Mouse (Mus musculus) regulatory T cell (primary cell): Measurements from ENCODE around the gene Pecam1.

Source experiments
- in situ Hi-C: fragments of 300-600 bp; cut with MboI, MseI; formaldehyde crosslinking; loops from one replicate; pipeline ENCODE4 v1.15.1; 2025; ENCODE audit warnings: high pct_unique_total_duplicates

The Pecam1 gene

DNA sequence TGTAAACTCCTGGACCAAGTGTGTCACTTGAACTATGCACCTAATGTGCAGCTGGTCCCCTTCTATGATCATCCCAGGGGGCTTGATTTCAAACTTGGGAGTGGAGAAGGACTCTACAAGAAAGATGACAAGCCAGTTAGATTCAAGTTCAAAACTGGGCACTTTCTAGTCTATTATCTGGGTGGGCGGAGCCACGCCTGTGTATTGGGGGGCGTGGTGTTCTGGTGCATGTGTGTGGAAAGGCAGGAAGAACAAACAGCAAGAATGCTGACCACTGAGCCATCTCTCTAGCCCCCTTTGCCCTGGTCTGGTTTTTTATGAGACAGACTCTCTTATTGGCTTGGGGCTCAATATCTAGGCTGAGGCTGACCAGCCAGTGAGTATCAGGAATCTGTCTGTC is 54.5 kb downstream of the Pecam1 start:
- in situ Hi-C loops, result no loop called here

DNA sequence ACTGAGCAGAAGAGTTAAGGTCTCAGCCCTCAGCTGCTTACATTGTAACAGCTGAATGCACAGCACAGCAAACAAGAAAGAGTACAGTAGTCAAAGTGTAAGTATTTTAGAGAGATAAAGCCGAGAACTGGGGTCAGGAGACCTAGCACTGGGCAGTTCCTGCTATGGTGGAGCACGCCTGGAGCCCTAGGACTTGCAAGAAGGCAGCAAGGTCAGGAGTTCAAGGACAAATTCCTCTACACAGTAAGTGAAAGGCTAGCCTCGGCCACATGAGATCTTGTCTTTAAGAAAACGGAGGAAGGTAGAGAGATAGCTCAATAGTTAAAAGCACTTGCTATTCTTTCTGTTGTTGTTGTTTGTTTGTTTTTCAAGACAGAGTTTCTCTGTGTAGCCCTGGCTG is 57.5 kb downstream of the Pecam1 start:
- in situ Hi-C loops, result no loop called here

DNA sequence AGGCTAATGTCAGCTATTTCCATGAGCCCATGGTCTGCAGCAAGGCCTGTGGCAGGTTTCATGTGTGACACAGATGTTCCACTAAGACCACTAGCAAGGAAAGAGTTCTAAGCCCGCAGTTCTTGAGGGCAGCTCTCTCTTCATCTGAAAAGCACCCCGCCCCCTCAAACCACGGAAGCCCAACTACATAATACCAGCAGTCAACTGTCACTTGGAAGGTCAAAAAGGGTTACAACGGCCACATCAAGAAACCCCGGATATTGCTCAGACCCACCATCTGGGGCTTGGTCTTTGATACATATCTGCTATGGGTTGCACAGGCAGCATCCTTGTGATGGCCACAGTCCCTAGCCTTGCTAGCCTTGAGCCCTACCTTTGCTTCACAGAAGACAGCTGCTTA is 62.1 kb downstream of the Pecam1 start:
- in situ Hi-C loops, result loop anchor here (5.0 kb wide), 1 partner anchor 36 kb away; no protein-coding TSS in a partner anchor

DNA sequence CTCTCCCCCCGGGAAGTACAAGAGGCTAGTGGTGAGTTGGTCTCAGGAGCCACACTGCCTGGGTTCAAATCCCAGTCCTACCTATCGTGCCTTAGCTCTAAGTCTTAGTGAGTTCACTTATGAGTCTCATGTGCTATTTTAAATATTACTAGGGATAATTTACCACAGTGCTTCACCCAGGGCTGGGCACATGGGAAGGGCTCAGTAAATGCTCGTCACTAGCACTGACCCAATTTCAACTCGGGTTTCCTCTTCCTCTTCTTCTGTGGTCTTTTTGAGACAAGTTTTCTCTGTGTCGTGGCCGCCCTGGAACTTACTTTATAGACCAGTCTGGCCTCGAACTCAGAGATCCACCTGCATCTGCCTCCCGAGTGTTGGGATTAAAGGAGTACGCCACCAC is 63.1 kb downstream of the Pecam1 start:
- in situ Hi-C loops, result loop anchor here (5.0 kb wide), 1 partner anchor 35 kb away; no protein-coding TSS in a partner anchor

DNA sequence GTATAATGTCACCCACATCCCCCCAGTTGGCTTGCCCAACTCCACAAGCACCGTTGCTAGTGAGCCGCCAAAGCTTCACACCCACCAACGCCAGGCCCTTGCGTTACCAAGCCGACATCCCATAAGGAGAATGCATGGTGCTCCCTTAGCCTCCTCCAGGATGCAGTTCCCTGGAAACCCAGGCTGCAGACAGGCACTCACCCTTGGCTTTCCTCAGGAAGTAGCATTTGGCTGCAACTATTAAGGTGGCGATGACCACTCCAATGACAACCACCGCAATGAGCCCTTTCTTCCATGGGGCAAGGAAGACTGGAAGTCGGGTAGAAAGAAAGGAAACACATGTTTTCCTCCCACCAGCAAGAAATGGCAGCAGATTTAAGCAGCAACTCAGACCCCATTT is 66.4 kb downstream of the Pecam1 start:
- in situ Hi-C loops, result no loop called here

DNA sequence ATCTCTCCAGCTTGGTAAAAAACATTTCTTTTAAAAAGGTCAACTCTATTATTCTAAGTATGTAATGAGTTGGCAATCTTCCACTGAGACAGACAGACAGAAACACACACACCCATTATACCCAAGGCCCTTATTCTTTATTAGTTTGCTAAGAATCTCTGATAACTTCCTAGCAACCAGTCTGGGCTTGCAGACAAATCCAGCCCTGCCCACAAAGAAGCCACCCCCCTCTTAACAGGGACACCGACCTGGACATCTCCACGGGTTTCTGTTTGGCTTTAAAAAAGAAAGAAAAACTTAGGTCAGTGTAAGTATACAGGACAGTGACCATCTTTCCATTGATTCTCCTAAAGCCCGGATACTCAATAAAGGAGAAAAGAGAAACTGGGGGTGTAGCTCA is 67.1 kb downstream of the Pecam1 start:
- in situ Hi-C loops, result no loop called here

DNA sequence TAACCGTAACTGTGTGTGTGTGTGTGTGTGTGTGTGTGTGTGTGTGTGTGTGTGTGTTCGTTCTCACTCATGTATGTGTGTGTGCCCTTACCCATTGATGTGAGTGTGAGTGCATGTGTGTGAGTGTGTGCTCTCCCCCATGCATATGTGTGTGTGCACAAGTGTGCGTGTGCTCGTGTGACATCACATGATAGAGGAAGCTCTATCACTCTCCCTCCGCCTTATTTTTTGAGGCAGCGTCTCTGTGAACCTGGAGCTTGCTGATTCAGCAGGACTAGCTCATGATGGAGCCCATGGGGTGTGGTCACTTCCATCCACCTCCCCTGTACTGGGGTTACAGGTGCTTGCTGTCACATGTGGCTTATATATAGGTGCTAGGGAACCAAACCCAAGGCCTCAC is 69.3 kb downstream of the Pecam1 start:
- in situ Hi-C loops, result no loop called here

DNA sequence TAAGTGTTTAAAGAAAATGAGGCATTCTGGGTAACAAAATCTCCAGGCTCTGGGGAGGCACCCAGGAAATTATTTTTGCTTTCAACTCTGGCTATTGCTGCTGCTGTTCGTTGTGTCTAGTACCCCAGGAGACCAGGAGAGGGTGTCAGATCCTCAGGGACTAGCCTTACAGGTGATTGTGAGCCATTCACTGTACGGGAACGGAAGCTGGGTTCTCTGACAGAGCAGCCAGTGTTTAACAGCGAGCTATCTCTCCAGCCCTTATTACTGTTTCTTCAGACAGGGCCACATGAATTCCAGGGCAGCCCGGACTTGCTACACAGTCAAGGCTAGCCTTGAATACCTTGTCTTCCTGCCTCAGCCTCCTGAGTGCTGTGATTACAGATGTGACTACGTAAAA is 70.6 kb downstream of the Pecam1 start:
- in situ Hi-C loops, result no loop called here

DNA sequence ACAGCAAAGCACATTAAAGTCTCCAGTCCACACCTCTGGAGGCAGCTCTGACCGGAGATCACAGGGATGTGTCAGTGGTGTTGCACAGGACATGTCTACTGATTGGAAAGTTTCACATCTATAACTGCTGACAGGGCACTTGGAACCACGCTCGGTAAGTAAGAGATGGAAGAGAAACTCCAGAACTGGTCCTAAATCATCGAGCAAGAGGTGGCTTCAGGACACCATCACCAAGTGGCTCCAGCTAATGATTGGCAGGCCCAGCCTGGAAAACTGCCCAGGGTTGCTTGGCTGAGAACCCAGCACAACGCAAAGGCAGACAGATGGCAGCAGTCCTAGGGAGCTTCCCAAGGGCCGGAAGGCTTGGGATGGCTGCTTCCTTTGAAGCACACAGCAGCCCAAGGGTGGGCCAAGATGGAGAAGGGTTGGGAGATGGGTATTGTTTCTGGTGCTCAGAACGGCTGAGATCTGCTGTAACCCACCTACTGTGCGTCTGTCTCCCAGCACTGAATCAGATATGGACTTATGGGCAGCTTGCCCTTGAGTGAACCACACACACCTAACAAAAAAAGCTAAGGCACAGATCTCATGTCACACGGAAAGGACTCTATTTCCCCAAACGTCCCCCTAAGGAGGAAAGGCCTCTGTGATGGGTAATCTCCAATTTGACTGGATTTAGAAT is 72.4 kb downstream of the Pecam1 start:
- in situ Hi-C loops, result no loop called here

DNA sequence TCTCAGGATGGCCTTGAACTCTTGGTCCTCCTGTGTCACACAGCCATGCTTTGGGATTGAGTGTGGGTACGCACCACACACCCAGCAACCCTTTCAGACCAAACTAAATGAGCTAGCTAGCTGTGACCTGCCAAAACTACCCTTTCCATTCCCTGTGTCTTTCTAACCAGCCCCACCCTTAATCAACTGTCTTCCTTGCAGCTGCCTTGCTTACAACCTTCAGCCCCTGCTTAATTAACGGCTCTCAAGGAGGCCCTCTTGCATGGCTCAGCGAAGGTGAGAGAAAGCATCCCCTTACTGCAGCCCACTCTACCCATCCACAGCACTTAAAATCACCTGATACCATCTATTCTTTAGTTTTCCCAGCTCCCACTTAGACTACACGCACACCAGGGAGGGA is 73.1 kb downstream of the Pecam1 start:
- in situ Hi-C loops, result no loop called here

DNA sequence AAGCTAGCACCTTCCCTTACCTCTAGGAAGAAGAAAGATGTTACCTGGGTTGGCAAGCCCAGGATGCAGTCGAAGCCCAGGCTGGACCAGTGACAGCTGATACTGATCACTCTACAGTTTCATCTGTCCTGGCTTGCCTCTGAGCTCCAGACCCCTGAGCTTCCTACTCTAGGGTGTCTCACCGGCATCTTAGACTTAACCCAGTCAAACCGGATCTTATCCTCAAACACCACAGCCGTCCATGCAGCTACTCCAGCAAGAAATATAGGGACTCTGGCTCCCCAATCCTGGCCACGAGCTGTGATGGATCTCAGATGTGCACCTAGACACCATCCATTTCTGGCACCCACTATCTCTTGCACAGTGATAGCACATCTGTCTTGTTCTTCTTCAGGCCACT is 74.6 kb downstream of the Pecam1 start:
- in situ Hi-C loops, result no loop called here

DNA sequence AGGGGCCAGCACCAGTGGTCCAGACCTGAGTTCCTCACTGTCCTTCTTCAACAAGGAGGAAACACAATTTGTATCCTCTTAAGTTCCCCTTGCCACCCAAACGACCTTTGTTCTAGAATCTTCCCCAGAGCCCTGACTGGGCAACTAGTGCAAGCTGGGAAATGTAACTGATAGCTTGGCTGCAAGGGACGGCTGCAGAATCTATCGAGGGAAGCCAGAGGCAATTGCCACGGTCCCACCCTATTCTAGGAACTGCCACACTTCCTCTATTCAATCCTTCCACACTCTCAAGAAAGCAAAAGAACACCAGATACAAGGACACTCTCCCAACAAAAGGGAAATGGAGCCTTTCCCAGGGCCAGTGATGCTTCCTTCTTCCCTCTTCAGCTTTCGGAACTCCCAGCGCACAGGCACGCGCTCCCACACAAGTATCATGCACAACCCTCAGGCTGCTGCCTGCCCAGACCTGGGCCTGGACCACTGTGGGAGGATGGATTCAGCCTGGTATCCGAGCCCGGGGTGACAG is 75.2 kb downstream of the Pecam1 start:
- in situ Hi-C loops, result no loop called here

DNA sequence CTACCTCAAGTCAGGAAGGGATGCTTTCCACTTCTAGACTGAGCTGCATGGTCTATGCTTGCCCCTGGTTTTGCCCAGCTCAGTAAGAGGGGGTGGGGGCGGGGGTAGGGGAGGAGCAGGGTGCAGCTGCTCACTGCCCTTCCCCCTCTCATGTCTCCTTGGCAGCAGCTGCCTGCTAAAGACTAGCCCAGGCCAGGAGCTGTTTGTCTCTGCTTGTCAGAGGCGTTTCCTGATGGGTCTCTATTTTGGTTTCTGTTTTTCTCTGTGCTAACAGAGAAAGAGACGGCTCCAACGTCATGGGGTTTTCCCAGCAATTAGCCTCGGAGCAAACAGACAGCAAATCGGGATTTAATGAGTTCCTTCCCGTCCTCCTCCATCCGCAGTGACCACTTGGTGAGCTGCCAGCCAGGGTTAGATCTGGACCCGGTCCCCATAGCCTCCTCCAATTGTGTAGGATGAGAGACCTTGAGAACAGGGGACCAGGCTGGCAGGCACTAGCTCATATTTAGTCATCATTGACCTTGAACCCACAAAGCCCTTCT is 75.7 kb downstream of the Pecam1 start:
- in situ Hi-C loops, result no loop called here

DNA sequence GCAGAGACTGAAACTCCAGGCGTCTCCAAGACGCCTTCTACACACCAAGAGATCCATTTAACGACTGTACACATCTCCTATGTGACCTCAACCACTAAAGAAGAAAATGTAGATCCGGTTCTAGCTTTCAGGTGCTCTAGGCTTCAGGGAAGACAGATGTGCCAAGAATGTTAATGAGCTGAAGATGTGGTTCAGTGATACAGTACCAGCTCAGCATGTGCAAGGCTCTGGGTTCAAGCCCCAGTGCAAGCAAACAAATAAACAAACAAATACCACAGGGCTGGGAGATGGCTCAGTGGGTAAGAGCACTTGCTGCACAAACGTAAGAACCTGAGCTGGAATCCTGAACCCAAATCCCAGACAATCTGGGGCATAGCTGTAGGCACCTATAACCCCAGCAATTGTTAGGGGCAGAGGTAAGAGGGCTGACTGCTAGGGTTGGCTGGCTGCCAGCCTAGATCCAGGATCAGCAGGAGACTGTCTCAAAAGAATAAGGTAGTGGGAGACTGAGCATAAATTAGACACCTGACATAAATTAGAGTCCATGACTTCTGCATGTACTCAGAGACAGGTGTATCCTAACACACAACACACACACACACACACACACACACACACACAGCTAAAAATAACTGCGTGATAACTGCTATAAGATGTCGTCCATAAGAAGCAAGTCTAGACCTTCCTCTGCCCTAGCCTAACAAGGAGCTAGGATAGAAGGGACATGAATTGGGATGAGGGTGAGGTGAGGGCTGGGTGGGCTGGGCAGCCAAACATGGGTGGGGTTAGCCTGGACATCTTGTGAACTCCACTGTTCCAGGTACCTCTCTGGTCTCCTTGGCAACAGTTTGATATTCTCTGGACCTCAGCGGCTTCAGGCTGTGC is 76.5 kb downstream of the Pecam1 start:
- in situ Hi-C loops, result no loop called here

DNA sequence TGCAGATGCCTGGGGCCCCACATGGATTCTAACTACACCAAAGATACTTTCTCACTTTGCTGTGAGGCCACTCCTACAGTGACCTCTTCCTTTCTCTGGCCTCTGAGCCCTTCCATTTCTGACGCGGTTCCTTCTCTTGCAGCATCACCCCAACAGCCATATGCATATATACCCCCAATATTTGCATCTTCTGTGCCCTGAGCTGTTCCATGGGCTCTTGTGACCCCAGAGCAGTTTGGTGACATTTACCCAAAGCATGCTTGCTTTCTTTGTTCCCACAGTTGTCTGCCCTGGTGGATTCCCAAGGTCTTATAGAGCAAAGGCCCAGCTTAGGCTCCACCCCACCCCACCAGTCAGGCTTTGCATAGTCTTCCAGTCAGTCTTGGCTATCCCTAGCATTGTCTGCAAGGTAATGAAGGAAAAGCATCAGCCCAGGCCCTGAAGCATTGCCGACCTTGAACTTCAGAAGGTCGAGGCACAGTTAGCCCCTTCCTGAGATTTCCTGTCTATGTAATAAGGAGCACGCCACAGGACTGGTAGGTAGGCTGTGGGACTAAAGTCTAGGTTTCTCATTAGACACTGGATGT is 77.4 kb downstream of the Pecam1 start:
- in situ Hi-C loops, result no loop called here

DNA sequence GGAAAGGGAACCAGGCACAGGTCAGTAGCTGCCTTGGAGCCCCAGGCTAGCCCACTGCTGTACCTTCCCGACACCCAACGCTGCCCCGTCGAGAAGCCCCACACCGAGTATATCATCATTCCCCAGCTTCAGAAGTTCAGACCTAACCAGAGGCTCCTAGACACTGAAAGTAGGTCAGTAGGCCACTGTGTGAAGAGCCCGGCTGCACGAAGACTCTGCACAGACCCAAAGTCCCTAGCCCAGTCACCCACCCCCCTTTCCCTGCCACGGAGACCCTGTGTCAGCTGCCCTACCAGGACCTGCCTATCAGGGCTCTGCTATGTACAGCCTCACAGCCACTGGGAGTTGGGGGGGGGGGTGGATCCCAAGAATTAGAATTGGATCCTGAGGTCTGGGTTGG is 78.6 kb downstream of the Pecam1 start:
- in situ Hi-C loops, result no loop called here

DNA sequence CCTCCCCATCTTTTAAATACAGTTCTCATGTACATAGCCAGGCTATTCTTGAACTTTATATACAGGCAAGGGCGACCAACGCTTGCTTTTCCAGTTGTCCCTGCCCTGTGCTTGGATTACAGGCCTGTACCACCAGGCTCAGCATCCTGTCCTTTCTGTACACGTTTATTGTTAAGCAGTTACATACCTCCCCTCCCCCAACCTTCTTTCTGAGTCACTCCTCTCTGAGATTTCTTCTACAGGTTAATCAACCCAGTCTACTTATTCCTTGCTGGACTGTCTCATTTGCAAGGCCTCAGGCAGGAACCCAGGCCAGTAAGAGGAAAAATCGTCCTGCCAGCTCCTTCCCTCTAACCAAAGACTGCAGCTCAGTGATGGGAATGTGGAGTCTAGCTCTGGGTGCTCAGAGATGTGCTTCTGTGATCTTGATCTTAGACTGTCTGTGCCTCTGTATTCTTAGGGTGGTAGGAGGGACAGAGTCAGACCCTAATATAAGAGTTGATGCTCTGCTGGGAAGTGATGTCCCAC is 79.4 kb downstream of the Pecam1 start:
- in situ Hi-C loops, result no loop called here

DNA sequence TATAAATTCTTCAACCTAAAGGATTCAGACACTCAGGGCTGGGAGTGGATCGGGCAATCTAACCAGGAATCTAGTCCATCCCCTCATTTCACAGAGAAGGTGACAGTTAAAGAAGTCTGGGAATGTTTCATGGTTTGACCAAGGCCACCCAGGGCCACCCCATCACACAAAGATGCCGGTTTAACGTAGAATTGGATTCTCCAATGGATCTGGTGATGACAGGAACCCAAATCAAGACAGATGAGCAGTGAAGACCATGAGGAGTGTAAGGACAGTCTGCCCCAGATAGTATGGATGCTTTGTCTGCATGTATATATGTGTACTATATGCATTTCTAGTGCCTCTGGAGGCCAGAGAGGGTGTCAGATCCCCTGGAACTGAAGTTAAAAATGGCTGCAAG is 80.2 kb downstream of the Pecam1 start:
- in situ Hi-C loops, result no loop called here

DNA sequence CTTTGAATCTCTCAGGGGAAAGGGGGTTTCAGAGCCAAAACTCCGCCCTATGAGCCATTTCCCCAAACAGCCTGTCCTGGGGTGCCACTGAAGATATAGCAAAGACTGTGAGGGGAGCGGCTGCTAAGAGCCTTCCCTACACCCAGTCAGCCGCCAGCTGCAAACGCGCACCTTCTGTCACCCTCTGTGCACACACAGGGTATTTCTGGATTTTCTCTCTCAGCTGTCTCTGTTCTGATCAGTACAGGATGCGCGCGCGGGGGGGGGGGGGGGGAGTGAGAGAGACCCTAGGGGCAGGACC is 80.6 kb downstream of the Pecam1 start:
- in situ Hi-C loops, result no loop called here

DNA sequence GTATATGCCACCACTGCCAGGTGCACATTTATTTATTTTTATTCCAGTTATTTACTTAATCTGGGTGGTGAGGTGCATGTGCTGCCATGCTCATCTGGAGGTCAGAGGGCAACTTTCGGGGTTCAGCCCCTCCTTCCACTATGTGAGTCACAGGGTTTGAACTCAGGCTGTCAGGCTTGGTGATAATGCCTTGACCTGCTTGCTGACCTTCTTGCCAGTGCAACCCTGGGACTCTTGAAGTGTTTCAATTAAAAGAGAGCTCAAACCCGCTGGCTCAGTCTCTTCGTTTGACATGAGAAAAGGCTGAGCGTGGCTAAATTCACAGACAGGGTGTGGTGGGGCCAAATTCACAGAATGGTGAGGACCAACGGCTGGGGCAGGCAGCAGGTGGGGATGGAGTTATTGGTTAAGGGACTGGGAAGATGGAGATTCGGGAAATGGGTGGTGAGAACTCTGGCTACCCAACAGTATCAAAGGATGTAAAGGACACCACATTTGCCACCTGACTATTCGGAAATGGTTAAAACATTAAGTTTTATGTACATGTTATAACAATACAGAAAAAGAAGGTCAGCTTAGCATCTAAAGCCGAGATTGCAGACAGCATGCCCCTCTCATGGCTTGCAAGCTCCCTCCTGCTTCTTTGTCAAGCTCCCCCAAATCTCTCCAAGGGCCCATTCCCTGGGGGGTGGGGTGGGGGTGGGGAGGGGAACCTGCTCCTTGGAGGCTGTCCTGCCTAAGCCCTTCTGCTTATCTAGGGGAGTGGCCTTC is 81.1 kb downstream of the Pecam1 start:
- in situ Hi-C loops, result no loop called here

DNA sequence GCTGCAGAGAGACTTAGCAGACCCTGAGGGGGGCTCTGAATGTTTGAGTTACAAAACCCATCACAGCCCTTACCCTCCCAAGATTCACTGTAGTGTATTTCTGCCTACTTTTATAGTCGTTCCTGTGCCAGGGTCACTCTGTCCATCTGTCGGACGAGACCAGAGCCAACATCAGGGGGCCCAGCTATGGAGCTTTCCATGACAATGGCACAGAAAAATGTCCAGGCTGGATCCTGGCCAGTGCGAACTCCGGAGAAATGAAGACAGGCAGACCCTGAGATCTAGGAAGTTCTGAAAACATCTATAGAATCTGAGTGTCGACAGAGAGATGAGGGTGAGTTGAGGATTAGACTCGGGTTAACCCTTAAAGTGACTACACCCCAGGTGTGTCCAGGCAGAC is 82.1 kb downstream of the Pecam1 start:
- in situ Hi-C loops, result no loop called here
